Mouse (Mus musculus): ENCODE results near the gene Sbno1. TPM values are rescaled to one million over a fixed set of nuclear protein-coding genes. Genes with fewer than 3 reads are reported as not detected.
"Not testable (repeated sequence)": the region's sequence is repeated elsewhere in the genome, so short reads cannot be mapped to it uniquely, and the experiment has no call there.

The Sbno1 gene
- total RNA-seq, 2 experiments from 2014 or later: 69.2 to 77.6 TPM

- intact Hi-C loops (cut with DNase I): no loop called here
Measured at GRCm38 (mm10) chr5:124349196-124349595, 76.6 kb downstream of the Sbno1 start.

GRCm38 (mm10) chr5:124342897-124343296, 82.9 kb downstream of the Sbno1 start:
- no peak for DNase-seq
- intact Hi-C loops (cut with DNase I): no loop called here

More at GRCm38 (mm10) chr5:124349196-124349595, 76.6 kb downstream of the Sbno1 start:
- no peak for DNase-seq

- DNase-seq: peak in 1 of 2 experiments; percentile 31
- intact Hi-C loops (cut with DNase I): not testable (repeated sequence)
Measured at GRCm38 (mm10) chr5:124341753-124342339, 84.0 kb downstream of the Sbno1 start.

- intact Hi-C loops (cut with DNase I): no loop called here
Measured at GRCm38 (mm10) chr5:124338791-124339190, 87.0 kb downstream of the Sbno1 start.

GRCm38 (mm10) chr5:124337909-124338308, 87.9 kb downstream of the Sbno1 start:
- peak; percentile 43 to 50 for DNase-seq
- intact Hi-C loops (cut with DNase I): no loop called here

More at GRCm38 (mm10) chr5:124338791-124339190, 87.0 kb downstream of the Sbno1 start:
- no peak for DNase-seq

GRCm38 (mm10) chr5:124337103-124337502, 88.7 kb downstream of the Sbno1 start:
- DNase-seq: no peak
- intact Hi-C loops (cut with DNase I): no loop called here

GRCm38 (mm10) chr5:124334392-124334791, 91.4 kb downstream of the Sbno1 start:
- DNase-seq: peak; percentile 86
- intact Hi-C loops (cut with DNase I): no loop called here

GRCm38 (mm10) chr5:124330086-124330485, 95.7 kb downstream of the Sbno1 start:
- intact Hi-C loops (cut with DNase I): no loop called here
- no peak for DNase-seq

- peak; percentile 99 to 100 for DNase-seq
- intact Hi-C loops (cut with DNase I): loop anchor here (2.0 kb wide), 1 partner anchor 29 kb away; no protein-coding TSS in a partner anchor
Measured at GRCm38 (mm10) chr5:124327510-124328364, 98.1 kb downstream of the Sbno1 start, which contains the start of the genes Mphosph9 and 2810006K23Rik. Gene Mphosph9 (minus strand): TSS chr5:124327972. Gene 2810006K23Rik (plus strand): TSS chr5:124328089.

GRCm38 (mm10) chr5:124326829-124327228, 99.0 kb downstream of the Sbno1 start:
- intact Hi-C loops (cut with DNase I): loop anchor here (2.0 kb wide), 1 partner anchor 28 kb away; no protein-coding TSS in a partner anchor
- DNase-seq: no peak

Small RNA genes within 50 kb of the gene (microRNA-seq; reads per million reads assigned to microRNA genes)
- gene Gm27486: 0 to 1.4 reads per million in 2 experiments

Other genes starting within 250 kb of the Sbno1 start
- gene Pitpnm2, start 176.2 kb downstream of the Sbno1 start, total RNA-seq (2021): 10 to 100 TPM; 54.2 to 58.3 TPM
- gene Mphosph9, start 98.0 kb downstream of the Sbno1 start, total RNA-seq (2021): 1 to 10 TPM; 6.7 to 7.4 TPM
- 10 to 100 TPM in 1 of 2 experiments, 1 to 10 TPM in 1; 9.7 to 10.8 TPM for gene 2810006K23Rik, start 97.9 kb downstream of the Sbno1 start, total RNA-seq (2021)
- 100 to 1,000 TPM; 171 to 185 TPM for gene Cdk2ap1, start 62.9 kb downstream of the Sbno1 start, total RNA-seq (2021)
- gene Kmt5a, start 13.9 kb upstream of the Sbno1 start, total RNA-seq (2021): 100 to 1,000 TPM; 146 to 153 TPM
- 10 to 100 TPM; 11.0 to 11.4 TPM for gene Rilpl2, start 52.4 kb upstream of the Sbno1 start, total RNA-seq (2021)
- gene Snrnp35, start 57.1 kb upstream of the Sbno1 start, total RNA-seq (2021): 10 to 100 TPM; 14.2 to 16.0 TPM
- gene Rilpl1, start 105.4 kb upstream of the Sbno1 start, total RNA-seq (2021): 100 to 1,000 TPM; 111 to 115 TPM
- 100 to 1,000 TPM; 201 to 206 TPM for gene Tmed2, start 114.7 kb upstream of the Sbno1 start, total RNA-seq (2021)
- gene Ddx55, start 126.9 kb upstream of the Sbno1 start, total RNA-seq (2021): 1 to 10 TPM; 6.2 to 7.0 TPM
- gene Eif2b1, start 153.1 kb upstream of the Sbno1 start, total RNA-seq (2021): 10 to 100 TPM; 39.8 to 43.6 TPM
- 10 to 100 TPM; 19.0 to 23.5 TPM for gene Gtf2h3, start 153.1 kb upstream of the Sbno1 start, total RNA-seq (2021)
- gene Atp6v0a2, start 202.6 kb upstream of the Sbno1 start, total RNA-seq (2021): 10 to 100 TPM; 34.5 to 35.9 TPM

Measured in heart, postnatal 10 days (tissue).